15 mouse cellular contexts compared by ENCODE assay signal in genomic region chr11:79685109-79685508, GRCm38 (mm10).
A peak's percentile ranks its signal among the peaks of the same experiment; 100 is the strongest.
DNase-seq lines count a peak whose midpoint lies in the region; TF ChIP-seq lines count a peak whose summit lies in the region.
"Had no signal": no experiment of that assay in that cellular context is flagged by ENCODE, and none has a peak within 500 bp of the region (broad histone marks: within the 10 kb centered on the region; RNA-seq: fewer than 3 reads in every experiment).

No protein-coding gene starts in this region.

- H3K36me3 ChIP-seq in CH12.LX (replicated peaks in 1 of 2; ENCODE audit: control insufficient read depth in 1 of 2, insufficient read depth in 1 of 2, low read length in 1 of 2): peaks cover 42 to 61% of the 10 kb centered on the region in 2 experiments
- H3K36me3 ChIP-seq: G1E had no signal

- TF ChIP-seq EP300 in CH12.LX (IDR thresholded peaks at IDR 0.05; ENCODE audit: low read length): peak; percentile 87

- TF ChIP-seq RAD21 in CH12.LX (IDR thresholded peaks at IDR 0.05; ENCODE audit: low read depth, low read length): no peak

- no peaks in the 10 kb centered on the region for H3K27me3 ChIP-seq in CH12.LX (replicated peaks)
- H3K27me3 ChIP-seq: Patski had no signal

- H3K4me3 ChIP-seq in CH12.LX (replicated peaks in 1 of 3; ENCODE audit: low read depth in 2 of 3, low read length in 2 of 3, poor library complexity in 1 of 3): no peak overlapping the region

- DNase-seq in CH12.LX (ENCODE audit: extremely low read depth): peak; percentile 29
- DNase-seq in gastrocnemius, postnatal 25 days: no peak
- DNase-seq: adrenal gland, adult 2 months; adrenal gland, adult 8-10 months; adrenal gland, postnatal 10 days; adrenal gland, postnatal 14 days; adrenal gland, postnatal 25 days; adrenal gland, postnatal 36 days; B cell, adult 2 months; cerebellum, adult 11 months; cerebellum, adult 18-20 months; cerebellum, adult 2 months; cerebellum, adult 8-10 months had no signal

- no peaks in the 10 kb centered on the region for H3K9me3 ChIP-seq in CH12.LX (replicated peaks; ENCODE audit: low read length)
- H3K9me3 ChIP-seq: G1E had no signal

- H3K79me2 ChIP-seq in CH12.LX (replicated peaks; ENCODE audit: control insufficient read depth, extremely low read depth, insufficient read depth, poor library complexity, severe bottlenecking): peaks cover 15% of the 10 kb centered on the region; the same call in 1 of the 2 replicates

- H3K27ac ChIP-seq in CH12.LX (ENCODE audit: insufficient read depth, low read depth): peak overlapping the region; percentile 39

- TF ChIP-seq CTCF in CH12.LX (conservative IDR thresholded peaks at IDR 0.05 in 1 of 2, IDR thresholded peaks at IDR 0.05 in 1 of 2; ENCODE audit: low read depth in 2 of 2, low read length in 2 of 2): no peak

- peaks cover 37 to 69% of the 10 kb centered on the region in 2 experiments for H3K4me1 ChIP-seq in CH12.LX (ENCODE audit: control insufficient read depth in 1 of 2, insufficient read depth in 2 of 2)

- TF ChIP-seq POLR2A in CH12.LX (IDR thresholded peaks at IDR 0.05; ENCODE audit: low read depth, low read length): no peak

- dilution Hi-C loops in CH12.LX (cut with MboI; ENCODE audit: extremely low pct_ligation_motif_present, extremely low pct_unique_long_range_greater_than_20kb, low sequenced_read_pairs): no loop called here

- in situ Hi-C loops in CH12.LX (cut with MboI; ENCODE audit: low pct_ligation_motif_present, low pct_unique_long_range_greater_than_20kb, low sequenced_read_pairs): loop anchor here (5.0 kb wide), 1 partner anchor 103 kb away; no protein-coding TSS in a partner anchor

- H3K9ac ChIP-seq in CH12.LX (ENCODE audit: insufficient read depth, low read depth): no peak overlapping the region

- no peak overlapping the region for H3K4me2 ChIP-seq in CH12.LX (ENCODE audit: insufficient read depth, low read depth, poor library complexity, severe bottlenecking)

TF ChIP-seq in CH12.LX, 34 proteins besides CTCF, POLR2A, EP300 and RAD21:
- 0 out of 2 replicates have a peak, but pooled peaks have one; percentile 22 for TF ChIP-seq JUN (IDR thresholded peaks at IDR 0.05; ENCODE audit: insufficient read depth, low read depth, low read length)
- TF ChIP-seq ELF1 (IDR thresholded peaks at IDR 0.05; ENCODE audit: low read depth, low read length): 0 out of 2 replicates have a peak, but pooled peaks have one; percentile 17
- peak; percentile 31 for TF ChIP-seq ETS1 (conservative IDR thresholded peaks at IDR 0.05; ENCODE audit: low read depth, low read length)
- TF ChIP-seq PAX5 (IDR thresholded peaks at IDR 0.05; ENCODE audit: low read length): no peak
- peak; percentile 80 for TF ChIP-seq BHLHE40 (IDR thresholded peaks at IDR 0.05; ENCODE audit: low read depth, low read length)
- TF ChIP-seq SIN3A (IDR thresholded peaks at IDR 0.05; ENCODE audit: low read length): no peak
- TF ChIP-seq HCFC1 (IDR thresholded peaks at IDR 0.05; ENCODE audit: low read depth, low read length): no peak; the same call in 1 of the 2 replicates
- TF ChIP-seq NRF1 (IDR thresholded peaks at IDR 0.05; ENCODE audit: low read depth, low read length): no peak
- TF ChIP-seq NELFE (IDR thresholded peaks at IDR 0.05; ENCODE audit: low read depth, low read length): no peak
- TF ChIP-seq CHD2 (IDR thresholded peaks at IDR 0.05; ENCODE audit: low read length): no peak; the same call in 1 of the 2 replicates
- peak; percentile 60 for TF ChIP-seq USF1 (IDR thresholded peaks at IDR 0.05; ENCODE audit: low read depth, low read length)
- no peak for TF ChIP-seq ZC3H11A (IDR thresholded peaks at IDR 0.05; ENCODE audit: low read depth, low read length)
- TF ChIP-seq MYC (IDR thresholded peaks at IDR 0.05; ENCODE audit: low read depth, low read length): peak; percentile 59; the same call in 1 of the 2 replicates
- no peak for TF ChIP-seq RCOR1 (conservative IDR thresholded peaks at IDR 0.05; ENCODE audit: low read depth, low read length)
- no peak for TF ChIP-seq MEF2A (IDR thresholded peaks at IDR 0.05; ENCODE audit: borderline replicate concordance, low read depth, low read length)
- 0 out of 2 replicates have a peak, but pooled peaks have one; percentile 18 for TF ChIP-seq KAT2A (IDR thresholded peaks at IDR 0.05; ENCODE audit: insufficient replicate concordance, low read length)
- peak; percentile 32 for TF ChIP-seq MXI1 (IDR thresholded peaks at IDR 0.05; ENCODE audit: low read depth, low read length)
- TF ChIP-seq GABPA (IDR thresholded peaks at IDR 0.05; ENCODE audit: insufficient replicate concordance, low read depth, low read length): no peak
- TF ChIP-seq IRF4 (IDR thresholded peaks at IDR 0.05; ENCODE audit: low read depth, low read length): peak; percentile 78
- TF ChIP-seq MAZ (IDR thresholded peaks at IDR 0.05; ENCODE audit: low read depth, low read length): 0 out of 2 replicates have a peak, but pooled peaks have one; percentile 64
- peak; percentile 41; the same call in 1 of the 2 replicates for TF ChIP-seq TCF12 (IDR thresholded peaks at IDR 0.05; ENCODE audit: low read depth, low read length)
- peak; percentile 65 for TF ChIP-seq JUND (conservative IDR thresholded peaks at IDR 0.05; ENCODE audit: low read depth, low read length)
- TF ChIP-seq MAX (IDR thresholded peaks at IDR 0.05; ENCODE audit: low read length): peak; percentile 82
- TF ChIP-seq CHD1 (IDR thresholded peaks at IDR 0.05; ENCODE audit: low read depth, low read length): no peak
- peak; percentile 21; the same call in 1 of the 2 replicates for TF ChIP-seq SMC3 (IDR thresholded peaks at IDR 0.05; ENCODE audit: low read depth, low read length)
- no peak for TF ChIP-seq TBP (conservative IDR thresholded peaks at IDR 0.05; ENCODE audit: low read depth, low read length)
- no peak for TF ChIP-seq ZKSCAN1 (IDR thresholded peaks at IDR 0.05; ENCODE audit: borderline replicate concordance, low read depth, low read length)
- TF ChIP-seq ZMIZ1 (IDR thresholded peaks at IDR 0.05; ENCODE audit: low read depth, low read length): no peak
- no peak; the same call in 1 of the 2 replicates for TF ChIP-seq UBTF (IDR thresholded peaks at IDR 0.05; ENCODE audit: low read depth, low read length)
- 0 out of 2 replicates have a peak, but pooled peaks have one; percentile 50 for TF ChIP-seq MAFK (IDR thresholded peaks at IDR 0.05; ENCODE audit: insufficient replicate concordance, low read length)
- TF ChIP-seq USF2 (conservative IDR thresholded peaks at IDR 0.05; ENCODE audit: low read depth, low read length): peak; percentile 43
- no peak for TF ChIP-seq POLR2AphosphoS2 (IDR thresholded peaks at IDR 0.05; ENCODE audit: low read depth, low read length)
- TF ChIP-seq ZNF384 (IDR thresholded peaks at IDR 0.05; ENCODE audit: low read depth, low read length): no peak
- TF ChIP-seq E2F4 (IDR thresholded peaks at IDR 0.05; ENCODE audit: insufficient replicate concordance, low read depth, low read length): no peak
